Mouse (Mus musculus): ENCODE measurements around the gene Rxrb.
A peak's percentile ranks its signal among the peaks of the same experiment; 100 is the strongest.

The Rxrb gene

DNA sequence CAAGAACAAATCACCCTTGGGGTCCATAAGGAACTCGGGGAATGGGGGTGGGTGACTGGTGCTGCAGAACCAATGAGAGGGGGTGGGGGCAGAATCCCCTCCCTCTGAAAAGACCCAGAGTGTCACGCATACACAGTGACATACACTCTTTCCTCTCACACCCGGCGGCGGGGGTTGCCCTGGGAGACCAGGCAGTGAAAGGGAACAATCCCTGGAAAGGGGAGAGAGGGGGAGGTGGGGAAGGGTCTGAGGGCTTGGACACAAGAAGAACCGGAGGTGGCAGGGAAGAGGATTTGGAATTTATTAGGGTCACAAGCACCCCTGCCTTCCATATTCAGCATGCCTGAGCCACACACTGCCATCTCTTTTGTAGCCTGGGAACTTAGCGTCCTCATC lies 5.9 kb upstream of the Rxrb start:
- peak; percentile 95 for DNase-seq (ENCODE audit: low spot score)

DNA sequence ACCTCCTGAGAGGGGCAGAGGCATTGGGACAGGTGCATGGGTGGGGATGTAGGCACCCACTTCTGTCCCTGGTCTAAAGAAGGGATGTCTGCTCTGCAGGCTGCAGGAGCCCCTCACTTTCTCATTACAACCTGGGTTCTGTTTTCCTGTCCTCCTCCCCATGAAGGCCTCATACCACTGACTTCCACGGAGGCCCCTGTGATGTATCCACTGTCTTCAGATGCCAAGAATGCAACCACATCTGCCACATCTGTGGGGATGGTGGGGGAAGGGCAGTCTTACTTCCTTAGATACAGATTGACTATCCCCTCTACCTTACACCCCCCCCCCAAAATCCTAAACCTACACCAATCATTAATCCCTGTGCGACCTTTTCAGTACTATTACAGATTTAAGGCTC lies 5.4 kb upstream of the Rxrb start:
- DNase-seq (ENCODE audit: low spot score) = peak; percentile 40

DNA sequence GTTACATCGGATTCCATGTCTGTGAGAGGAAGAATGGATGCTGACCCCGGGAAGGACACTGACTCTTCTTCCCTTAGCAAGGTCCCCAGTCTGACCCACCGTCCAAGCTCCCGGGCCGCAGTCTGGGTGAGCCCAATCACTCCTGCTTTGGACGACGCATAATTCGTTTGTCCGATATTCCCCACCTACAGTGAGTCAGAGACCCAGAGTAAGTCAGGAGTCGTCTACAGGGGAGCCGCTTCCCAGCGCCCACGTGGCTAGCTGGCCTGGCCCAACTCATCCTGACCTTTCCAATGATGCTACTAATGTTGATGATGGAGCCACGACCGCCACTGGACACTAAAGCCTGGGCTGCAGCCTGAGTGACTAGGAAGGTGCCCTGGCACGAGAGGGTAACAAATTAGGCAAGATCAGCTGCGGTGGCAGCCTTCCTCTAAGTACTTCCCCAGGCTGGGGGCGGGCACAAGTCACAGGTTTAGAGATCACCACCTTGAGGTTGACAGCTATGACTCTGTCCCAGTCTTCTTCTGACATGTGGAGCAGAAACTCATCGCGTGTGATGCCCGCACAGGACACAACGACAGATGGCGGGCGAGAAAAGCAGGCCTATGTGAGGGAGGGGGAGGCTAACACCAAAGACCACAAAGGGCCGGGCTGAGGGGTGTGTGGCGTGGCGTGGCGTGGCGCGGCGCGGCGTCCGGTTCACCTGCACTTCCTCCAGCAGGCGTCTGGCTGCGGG lies 4.5 kb upstream of the Rxrb start:
- DNase-seq (ENCODE audit: low spot score) = peak; percentile 53

DNA sequence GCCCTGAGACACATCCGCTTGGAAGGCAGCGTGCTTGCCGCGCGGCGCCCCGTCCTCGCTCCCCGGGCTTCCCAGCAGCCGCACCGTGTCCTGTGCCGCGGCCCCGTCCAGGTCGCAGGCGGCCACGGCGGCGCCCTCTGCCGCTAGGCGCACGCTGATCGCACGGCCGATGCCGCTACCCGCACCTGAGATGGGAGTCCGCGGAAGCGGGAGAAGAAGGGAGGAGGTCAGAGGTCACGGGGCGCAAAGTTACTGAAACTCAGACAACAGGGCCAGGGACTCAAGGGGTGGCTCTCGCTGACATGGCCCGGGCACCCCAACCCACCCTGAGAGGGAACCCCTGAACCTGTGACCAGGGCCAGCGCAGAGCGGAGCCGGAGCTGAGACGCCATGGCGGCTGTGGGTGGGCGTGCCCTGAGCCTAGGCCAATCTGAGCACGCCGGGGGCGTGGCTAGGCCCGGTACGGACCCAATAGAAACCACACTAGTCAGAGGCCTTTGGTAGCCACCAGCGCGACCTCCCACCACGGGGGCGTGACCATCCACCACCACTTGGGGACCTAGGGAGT lies 3.9 kb upstream of the Rxrb start, which contains the start of gene H2-Ke6:
H2-Ke6 (minus strand) TSS at position 405 of the 568 bp plus-strand sequence.
- DNase-seq (ENCODE audit: low spot score) = peak; percentile 98

DNA sequence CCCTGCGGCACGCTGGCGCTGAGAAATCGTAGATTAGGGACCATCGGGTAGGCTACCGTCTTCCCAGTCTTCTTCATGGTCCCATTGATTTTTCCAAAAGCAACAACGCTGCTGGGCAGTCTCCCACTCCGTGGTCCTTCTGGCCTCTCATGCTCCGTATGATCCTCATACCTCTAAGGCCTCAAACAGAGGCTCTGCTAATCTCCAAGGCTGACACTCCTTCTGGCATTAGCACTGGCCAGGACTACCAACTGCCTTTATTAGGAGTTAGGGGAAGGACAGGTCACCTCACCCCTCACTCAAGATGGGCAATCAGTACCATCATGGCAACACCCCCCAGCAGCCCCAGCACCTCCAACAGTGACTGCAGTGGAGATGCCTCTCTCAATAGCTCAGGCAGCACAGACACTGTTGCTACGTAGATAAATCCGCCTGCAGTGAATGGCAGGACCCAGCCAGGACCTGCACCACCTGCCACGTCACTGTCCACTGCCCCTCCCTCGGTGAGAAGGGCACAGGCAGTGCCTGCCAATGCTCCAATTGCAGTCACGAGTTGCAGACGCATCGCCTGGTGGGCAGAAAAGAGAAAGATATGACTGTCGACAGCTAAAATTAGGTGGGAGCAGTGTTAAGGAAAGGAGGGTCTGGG lies 3.0 kb upstream of the Rxrb start:
- DNase-seq (ENCODE audit: low spot score) = no peak

DNA sequence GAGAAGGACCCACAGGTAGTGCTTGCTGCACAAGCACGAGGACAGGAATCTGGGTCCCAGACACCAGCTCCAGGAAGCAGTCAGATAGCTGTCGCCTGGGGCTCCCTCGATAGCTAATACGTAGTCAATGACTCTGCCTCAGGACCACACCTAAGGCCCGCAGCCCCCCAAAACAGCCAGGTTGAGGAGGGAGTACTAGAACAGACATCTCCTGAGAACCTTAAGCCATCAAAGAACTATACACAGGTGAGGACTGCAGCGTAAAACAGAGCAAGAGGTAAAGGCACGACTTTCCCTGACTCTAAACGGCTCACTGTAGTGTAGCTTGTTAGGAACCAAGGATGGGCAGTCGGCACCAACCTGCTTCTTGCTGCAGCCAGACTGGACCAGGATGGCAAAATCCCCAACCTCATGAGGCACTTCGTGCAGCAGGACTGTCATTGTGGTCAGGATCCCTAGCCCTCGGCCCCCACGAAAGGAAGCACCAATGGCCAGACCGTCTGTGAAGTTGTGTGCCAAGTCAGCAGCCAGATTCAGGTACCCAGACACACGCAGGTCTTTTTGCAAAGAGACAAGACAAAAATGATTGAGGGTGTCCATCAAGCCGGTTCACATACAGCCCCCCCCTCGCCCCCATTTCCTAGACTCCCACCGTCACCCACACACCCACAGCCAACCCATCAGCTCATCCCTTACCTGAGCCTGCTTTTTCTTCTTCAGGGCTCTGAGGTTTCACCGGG lies 2.3 kb upstream of the Rxrb start:
- no peak for DNase-seq (ENCODE audit: low spot score)

DNA sequence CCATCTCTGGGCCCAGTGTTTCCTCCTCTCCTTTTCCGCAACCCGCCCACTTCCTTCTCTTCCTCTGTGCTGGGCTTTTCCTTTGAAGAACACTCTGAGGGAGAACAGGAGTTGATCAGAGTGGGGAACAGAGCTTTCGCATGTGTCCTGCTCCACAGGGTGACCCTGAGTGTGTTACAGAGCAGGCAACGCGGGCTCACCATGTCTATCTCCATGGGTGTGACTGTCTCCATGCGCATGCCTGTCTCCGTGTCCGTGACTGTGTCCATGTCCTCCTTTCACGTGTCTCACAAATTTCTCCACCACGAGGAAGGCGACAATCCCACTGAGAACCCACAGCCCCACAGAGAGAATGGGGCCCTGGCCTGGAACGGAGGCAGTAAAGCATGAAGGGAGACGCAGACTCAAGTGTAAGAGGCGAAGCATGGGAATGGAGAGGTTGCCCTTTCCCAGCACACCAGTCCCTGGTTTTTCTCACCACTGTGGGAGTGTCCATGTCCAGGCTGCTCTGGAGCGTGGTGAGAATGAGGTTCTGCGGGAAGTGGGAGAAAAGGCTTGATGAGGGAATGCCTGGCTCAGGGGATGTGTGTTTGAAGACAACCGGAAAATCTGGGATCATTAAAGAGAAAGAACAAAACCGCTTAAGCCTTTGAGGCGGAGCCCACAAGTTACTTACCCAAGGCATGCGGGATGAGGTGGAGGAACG lies 1.6 kb upstream of the Rxrb start:
- no peak for DNase-seq (ENCODE audit: low spot score)

DNA sequence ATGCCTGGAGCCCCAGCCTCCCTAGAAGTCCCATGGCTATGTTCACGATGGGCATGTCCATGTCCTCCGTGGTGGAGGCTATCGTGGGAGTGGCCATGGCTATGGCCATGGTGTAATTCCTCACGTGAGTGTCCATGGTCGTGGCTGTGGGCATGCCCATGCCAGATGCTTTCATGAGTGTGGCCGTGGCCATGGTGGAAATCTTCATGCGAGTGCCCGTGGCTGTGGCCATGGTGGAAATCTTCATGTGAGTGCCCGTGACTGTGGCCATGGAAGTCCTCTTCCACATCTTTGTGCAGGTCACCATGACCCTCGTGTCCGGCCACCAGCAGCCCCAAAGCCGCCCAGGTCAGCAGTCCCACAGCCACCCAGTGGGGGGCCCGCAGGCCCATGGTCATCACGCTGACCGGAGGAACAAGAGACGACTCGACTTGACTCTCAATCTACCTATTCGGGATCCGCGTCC lies 718 bp upstream of the Rxrb start:
- no peak for DNase-seq (ENCODE audit: low spot score)

DNA sequence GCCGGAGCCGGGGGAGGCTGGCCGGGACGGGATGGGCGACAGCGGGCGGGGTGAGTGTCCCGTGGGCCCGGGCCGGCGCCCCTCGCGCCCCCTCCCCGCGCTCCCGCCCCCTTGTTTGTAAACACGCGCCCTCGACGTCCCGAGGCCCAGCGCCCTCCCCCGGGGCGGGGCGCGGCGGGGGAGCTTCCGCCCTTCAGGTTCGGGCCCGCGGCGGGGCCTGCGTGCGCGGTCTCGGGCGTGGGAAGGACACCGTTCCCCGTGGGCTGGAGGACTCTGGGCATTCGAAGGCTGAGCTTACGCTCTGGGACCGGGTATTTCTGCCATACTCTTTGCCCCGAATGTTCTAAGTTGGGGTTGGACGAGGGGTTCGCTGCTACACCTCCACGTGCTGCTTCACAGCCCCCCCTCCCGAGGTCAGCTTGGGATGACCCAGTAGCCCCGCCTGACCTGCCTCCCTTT lies 591 bp downstream of the Rxrb start:
- peak; percentile 59 for DNase-seq (ENCODE audit: low spot score)

DNA sequence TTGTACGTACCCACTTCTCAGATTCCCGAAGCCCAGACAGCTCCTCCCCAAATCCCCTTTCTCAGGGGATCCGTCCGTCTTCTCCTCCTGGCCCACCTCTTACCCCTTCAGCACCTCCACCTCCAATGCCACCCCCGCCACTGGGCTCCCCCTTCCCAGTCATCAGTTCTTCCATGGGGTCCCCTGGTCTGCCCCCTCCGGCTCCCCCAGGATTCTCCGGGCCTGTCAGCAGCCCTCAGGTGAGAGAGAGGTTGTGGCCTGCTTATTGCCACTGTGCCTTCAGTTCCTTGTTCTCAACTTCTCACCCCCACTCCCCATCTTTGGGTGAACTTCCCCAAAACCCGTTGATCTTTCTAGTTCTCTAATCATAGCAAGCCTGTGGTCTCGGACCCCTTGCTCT lies 1.2 kb downstream of the Rxrb start:
- DNase-seq (ENCODE audit: low spot score) = no peak

DNA sequence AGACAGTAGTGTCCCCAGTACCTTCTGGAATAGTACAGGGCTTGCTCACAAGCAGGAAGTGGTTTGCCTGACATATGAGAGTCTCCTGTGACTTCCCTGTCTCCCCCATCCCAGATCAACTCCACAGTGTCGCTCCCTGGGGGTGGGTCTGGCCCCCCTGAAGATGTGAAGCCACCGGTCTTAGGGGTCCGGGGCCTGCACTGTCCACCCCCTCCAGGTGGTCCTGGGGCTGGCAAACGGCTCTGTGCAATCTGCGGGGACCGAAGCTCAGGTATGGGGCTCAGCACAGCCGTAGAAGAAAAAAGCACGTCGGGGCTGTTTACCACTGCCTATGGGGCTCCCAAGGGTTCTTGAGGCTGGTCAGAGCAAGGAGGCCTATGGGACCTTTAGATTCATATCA lies 1.8 kb downstream of the Rxrb start:
- no peak for DNase-seq (ENCODE audit: low spot score)

DNA sequence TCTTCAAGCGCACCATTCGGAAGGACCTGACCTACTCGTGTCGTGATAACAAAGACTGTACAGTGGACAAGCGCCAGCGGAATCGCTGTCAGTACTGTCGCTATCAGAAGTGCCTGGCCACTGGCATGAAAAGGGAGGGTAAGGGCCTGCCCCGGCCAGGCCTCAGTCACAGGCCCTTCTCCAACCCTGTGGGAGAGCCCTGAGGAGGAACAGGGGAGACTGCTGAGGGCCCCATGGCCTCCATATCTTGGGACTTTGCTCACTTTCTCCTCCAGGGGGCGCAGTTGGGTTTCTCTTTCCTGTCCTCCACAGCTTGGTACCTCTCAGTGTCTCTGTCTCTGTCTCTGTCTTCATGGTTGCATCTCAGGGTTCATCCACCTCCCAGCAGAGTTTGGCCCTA lies 2.5 kb downstream of the Rxrb start:
- DNase-seq (ENCODE audit: low spot score) = peak; percentile 81

DNA sequence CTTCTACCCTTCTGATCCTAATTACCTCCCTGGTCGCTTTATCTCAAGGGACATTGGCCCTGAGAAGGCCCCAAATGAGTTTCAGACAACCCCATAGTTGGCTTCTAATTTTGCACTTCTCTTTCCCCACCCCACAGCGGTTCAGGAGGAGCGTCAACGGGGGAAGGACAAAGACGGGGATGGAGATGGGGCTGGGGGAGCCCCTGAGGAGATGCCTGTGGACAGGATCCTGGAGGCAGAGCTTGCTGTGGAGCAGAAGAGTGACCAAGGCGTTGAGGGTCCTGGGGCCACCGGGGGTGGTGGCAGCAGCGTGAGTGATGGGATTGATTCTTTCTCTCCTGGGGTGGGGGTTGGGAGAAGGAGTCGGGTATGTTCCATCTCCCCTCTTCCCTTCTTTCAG lies 3.9 kb downstream of the Rxrb start:
- no peak for DNase-seq (ENCODE audit: low spot score)

DNA sequence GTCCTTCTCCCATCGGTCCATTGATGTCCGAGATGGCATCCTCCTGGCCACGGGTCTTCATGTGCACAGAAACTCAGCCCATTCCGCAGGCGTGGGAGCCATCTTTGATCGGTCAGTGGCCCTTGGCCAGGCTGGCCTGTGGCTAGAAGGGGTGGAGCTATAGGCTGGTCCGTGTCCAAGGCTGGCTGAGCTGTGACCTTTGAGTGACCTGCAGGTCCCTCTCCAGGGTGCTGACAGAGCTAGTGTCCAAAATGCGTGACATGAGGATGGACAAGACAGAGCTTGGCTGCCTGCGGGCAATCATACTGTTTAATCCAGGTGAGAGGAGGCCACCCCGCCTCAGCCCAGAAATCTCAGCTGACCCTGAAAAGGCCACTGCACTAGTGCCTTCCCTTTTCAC lies 5.0 kb downstream of the Rxrb start:
- no peak for DNase-seq (ENCODE audit: low spot score)

DNA sequence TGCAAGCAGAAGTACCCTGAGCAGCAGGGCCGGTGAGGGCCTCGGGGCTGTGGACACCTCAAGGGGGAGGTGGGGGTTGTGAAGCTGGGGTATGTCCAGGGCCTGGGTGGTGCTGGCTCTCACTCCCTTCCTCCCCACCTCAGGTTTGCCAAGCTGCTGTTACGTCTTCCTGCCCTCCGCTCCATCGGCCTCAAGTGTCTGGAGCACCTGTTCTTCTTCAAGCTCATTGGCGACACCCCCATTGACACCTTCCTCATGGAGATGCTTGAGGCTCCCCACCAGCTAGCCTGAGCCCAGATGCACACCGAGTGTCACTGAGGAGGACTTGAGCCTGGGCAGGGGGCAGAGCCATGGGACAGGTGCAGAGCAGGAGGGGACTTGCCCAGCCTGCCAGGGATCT lies 5.6 kb downstream of the Rxrb start:
- no peak for DNase-seq (ENCODE audit: low spot score)

DNA sequence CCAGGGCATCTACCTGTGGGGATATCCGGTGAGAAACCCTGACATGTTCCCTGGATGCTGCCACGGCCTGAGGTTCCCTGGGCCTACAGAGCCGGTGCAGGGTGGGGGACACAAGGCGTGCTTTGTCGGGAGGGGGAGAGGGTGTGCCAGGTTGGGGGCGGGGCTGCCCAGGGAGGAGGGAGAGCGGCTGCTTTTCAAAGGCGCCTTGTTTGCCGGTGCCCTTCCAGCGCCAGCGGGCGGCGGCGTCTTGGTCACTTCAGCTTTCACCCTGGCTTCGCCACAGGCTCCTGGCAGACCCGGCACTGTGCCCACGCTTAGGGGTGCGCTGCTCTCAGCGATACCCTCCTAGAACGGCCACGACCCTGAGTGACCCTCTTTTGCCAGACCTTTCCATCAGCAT lies 6.8 kb downstream of the Rxrb start:
- DNase-seq (ENCODE audit: low spot score) = no peak

DNA sequence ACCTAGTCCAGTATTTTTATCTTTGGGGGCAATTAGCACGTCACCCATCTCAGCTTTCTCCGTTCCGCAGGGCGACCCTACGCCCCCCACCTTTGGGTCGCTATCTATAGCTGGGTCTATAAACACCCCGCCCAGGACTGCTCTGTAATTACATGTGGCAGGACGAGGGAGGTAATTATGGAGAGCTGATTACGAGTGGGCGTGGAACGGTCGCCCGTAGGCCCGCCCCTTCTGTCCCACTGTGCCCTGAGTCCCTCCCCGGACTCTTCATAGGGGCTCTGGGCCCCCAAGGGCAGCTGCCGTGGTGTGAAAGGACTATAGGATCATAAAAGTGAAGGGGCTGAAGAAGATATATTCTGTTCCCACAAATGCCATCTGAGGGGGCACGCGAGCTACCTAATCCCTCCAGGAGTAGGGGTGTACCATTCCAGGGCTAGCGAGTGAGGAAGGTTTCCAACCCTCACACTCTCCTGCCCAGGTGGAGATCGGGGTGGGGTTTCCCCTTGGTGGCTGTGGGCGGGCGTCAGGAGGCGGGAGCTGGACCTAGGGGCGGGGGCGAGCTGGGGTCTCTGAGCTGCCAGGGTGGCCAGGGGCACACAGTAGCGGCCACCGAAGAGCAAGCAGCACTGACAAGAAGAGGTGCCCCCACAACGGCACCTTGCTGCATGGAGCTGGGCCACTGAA lies 7.4 kb downstream of the Rxrb start, which contains the start of gene Col11a2:
Col11a2 (plus strand) TSS at position 560 of the 684 bp plus-strand sequence.
- DNase-seq (ENCODE audit: low spot score) = no peak

DNA sequence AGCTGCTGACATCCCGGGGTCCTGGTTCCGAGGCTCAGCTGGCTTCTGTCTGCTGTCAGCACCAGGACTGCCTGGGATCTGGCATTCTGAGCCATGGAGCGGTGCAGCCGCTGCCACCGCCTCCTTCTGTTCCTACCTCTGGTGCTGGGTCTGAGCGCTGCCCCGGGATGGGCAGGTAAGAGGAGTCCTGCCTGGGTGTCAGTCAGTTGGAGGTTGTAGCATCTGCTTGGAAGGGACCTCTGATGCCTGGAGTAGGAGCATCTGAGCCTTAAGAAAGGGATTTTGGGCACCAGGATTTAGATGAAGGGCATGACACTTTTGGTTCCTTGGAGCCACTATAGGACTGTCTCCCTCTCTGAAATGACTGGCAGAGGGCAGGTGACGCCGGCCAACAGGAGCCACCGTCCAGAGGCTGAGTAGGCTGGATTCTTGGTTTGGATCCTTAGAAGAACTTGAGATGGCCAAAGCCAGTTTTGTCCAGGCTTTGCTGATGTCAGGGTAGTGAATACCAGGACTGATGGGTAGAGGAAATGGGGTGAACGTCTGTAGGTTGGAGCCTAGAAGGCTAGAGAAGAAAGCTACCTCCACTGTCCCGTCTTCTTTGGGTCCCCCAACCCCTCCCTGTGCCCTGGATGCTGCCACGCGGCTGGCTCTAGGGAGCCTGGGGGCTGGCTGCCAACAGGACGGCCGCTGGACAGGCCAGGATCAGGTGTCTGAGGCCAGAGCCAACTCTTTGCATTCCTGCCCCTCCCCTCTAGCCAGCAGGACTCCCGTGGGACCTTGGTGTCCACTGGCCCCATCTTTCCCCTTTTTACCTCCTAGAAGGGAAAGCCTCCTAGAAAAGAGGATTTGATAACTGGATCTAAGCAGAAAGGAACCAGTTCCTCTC lies 8.2 kb downstream of the Rxrb start:
- peak; percentile 31 for DNase-seq (ENCODE audit: low spot score)

DNA sequence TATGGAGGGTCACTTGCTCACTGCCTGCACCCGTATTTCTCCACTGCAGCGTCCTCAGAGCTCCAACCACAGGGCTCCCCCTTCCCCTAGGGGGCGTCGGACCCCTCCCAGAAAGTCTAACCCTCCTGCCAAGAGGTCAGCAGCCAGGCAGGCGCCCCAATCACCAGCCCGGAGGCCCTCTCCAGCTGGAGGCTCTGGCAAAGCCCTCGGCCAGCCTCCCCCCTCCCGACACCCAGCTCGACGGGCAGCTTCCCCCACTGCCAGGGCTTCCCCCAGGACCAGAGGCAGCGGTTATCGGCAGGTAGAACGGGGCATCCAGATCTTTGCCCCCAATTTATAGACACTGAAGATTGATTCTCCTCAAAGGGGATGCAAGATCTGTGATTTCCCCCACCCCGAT lies 14.3 kb downstream of the Rxrb start:
- no peak for DNase-seq (ENCODE audit: low spot score)

DNA sequence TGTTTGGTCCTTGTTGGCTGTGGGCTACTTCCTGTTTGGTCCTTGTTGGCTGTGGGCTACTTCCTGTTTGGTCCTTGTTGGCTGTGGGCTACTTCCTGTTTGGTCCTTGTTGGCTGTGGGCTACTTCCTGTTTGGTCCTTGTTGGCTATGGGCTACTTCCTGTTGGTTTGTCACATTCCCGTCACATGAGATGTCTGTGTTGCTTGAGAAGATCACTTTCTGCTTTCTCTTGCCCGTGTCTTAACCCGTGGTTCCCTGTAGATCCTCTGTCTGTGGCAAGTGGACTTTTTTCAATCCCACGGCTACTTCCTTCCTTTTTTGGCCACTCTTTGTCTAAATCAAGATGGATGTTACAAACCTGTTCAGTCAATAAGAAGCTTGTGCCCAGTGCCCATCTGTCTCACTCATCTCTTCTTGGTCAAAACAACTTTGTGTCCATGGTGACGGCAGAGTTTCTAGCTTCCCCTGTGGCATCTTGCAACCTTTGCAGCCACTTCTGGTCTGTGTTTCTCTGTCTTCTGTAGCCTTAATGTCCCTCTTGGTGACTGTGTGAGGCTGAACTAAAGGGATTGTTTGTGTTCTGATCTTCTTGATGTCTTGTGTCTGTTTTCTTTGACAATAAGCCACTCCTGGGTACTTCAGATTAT lies 15.9 kb downstream of the Rxrb start:
- DNase-seq (ENCODE audit: low spot score) = no peak
